Mouse (Mus musculus): ENCODE data around the gene Gm10553.
"Not testable (repeated sequence)": the region's sequence is repeated elsewhere in the genome, so short reads cannot be mapped to it uniquely, and the experiment has no call there.

DNA sequence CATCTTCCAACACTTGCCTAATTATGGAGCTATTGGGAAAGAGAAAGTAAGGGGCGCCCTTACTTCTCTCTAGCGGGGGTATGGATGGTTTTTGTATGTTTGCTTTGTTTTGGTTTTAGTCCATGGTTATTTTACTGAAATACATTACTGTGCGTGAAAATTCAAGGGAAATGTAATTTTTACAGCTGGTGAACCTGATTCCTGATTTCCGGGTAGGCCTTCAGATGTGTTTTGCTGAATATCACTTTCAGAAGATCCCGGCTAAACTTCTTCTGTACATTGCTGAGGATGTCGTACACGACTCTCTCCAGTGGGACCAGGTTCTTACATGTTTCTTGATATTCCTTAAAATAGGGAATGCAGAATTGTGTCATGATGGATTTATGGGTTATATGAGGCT lies 12.3 kb downstream of the Gm10553 start:
- TF ChIP-seq POLR2A (IDR thresholded peaks at IDR 0.05; ENCODE audit: low read depth, low read length); CTCF (IDR thresholded peaks at IDR 0.05; ENCODE audit: extremely low read depth, insufficient read depth, insufficient read length, insufficient replicate concordance): not testable (repeated sequence)
